Mouse (Mus musculus) hindbrain, postnatal 0 days (tissue): Measurements from ENCODE around the gene Dhcr24. TPM values are rescaled to one million over a fixed set of nuclear protein-coding genes. Genes with fewer than 3 reads are reported as not detected.

Source experiments
- ATAC-seq: fragments of 200-750 bp; cut with Nextera tagmentation; 2 replicates; pipeline ENCODE4 v1.8.0; 2017; ENCODE audit warnings: mild to moderate bottlenecking, moderate TSS enrichment, moderate library complexity
- DNase-seq: peaks from one replicate; pipeline ENCODE4 v3.0.0-alpha.2; 2015; ENCODE audit warnings: low spot score
- H3K27ac ChIP-seq: fragments of 300-500 bp; sonication (generic); 2 replicates; pipeline ENCODE4 v1.5.1; 2014; ENCODE audit warnings: mild to moderate bottlenecking
- H3K27me3 ChIP-seq: fragments of 300-500 bp; sonication (generic); 2 replicates; pipeline ENCODE4 v1.6.1; 2014; ENCODE audit warnings: low read length, mixed read lengths; ENCODE audit not compliant: insufficient read depth
- H3K36me3 ChIP-seq: fragments of 300-500 bp; sonication (generic); 2 replicates; pipeline ENCODE4 v1.6.1; 2014; ENCODE audit warnings: low read length, mixed read lengths; ENCODE audit not compliant: insufficient read depth
- H3K4me1 ChIP-seq: fragments of 300-500 bp; sonication (generic); 2 replicates; pipeline ENCODE4 v1.6.1; 2014; ENCODE audit warnings: antibody characterized with exemption, low read length, mixed read lengths; ENCODE audit not compliant: insufficient read depth
- H3K4me2 ChIP-seq: fragments of 300-500 bp; sonication (generic); 2 replicates; pipeline ENCODE4 v1.6.1; 2014; ENCODE audit warnings: low read depth, mild to moderate bottlenecking, low read length, moderate library complexity, mixed read lengths
- H3K4me3 ChIP-seq: fragments of 300-500 bp; sonication (generic); 2 replicates; pipeline ENCODE4 v1.5.1; 2014; ENCODE audit warnings: low read length
- H3K9ac ChIP-seq: fragments of 300-500 bp; sonication (generic); replicated peaks from 2 replicates; pipeline ENCODE4 v1.6.1; 2014; ENCODE audit warnings: mild to moderate bottlenecking, low read length, moderate library complexity, mixed read lengths
- H3K9me3 ChIP-seq: fragments of 300-500 bp; sonication (generic); 2 replicates; pipeline ENCODE4 v1.6.1; 2016; ENCODE audit warnings: low read length, mixed read lengths
- CTCF ChIP-seq: IDR thresholded peaks from 2 replicates; pipeline ENCODE4 v1.5.1; 2016; ENCODE audit warnings: antibody characterized with exemption, control low read depth, low read depth
- WGBS: fragments of 180-500 bp; shearing (Covaris S2); extraction: QIAGEN DNeasy Blood & Tissue Kit; methylation state at CpG from one replicate; pipeline ENCODE4 v1.1.7; 2014; 5-methylcytosine and 5-hydroxymethylcytosine counted together
- polyA plus RNA-seq: library from polyadenylated mRNA; unstranded; fragments of >200 nt; fragmentation: Nextera tagmentation; extraction: Ambion mirVana; gene quantifications from 2 replicates; pipeline ENCODE4 v1.2.1, GENCODE M21; 2015
- total RNA-seq: library from RNA; depleted of rRNA; stranded (reverse); fragments of >200 nt; gene quantifications from 2 replicates; pipeline ENCODE4 v1.2.3, GENCODE M21; 2014

Dhcr24 gene
- total and polyA plus RNA-seq, 2 experiments from 2014 or later, result 8.7 to 127 TPM

- WGBS, result 90% methylated on average over 4 of the region's 4 CpGs
- Histone ChIP-seq H3K36me3 (no peaks in the 10 kb centered on the region), H3K4me1 (no peaks in the 10 kb centered on the region), H3K9ac (no peak overlapping the region), H3K27me3 (no peaks in the 10 kb centered on the region), H3K27ac (no peak overlapping the region), H3K4me3 (no peak overlapping the region), H3K4me2 (no peak overlapping the region), H3K9me3 (no peaks in the 10 kb centered on the region)
- ATAC-seq (no peak), DNase-seq (no peak)
- TF ChIP-seq CTCF, result no peak
These were observed 36.9 kb downstream of the Dhcr24 start for GRCm38 (mm10) chr4:106597741-106598140.

- Histone ChIP-seq H3K4me2 (no peak overlapping the region), H3K4me3 (no peak overlapping the region), H3K27me3 (no peaks in the 10 kb centered on the region), H3K9ac (no peak overlapping the region), H3K4me1 (no peaks in the 10 kb centered on the region), H3K27ac (no peak overlapping the region), H3K36me3 (no peaks in the 10 kb centered on the region), H3K9me3 (no peaks in the 10 kb centered on the region)
- ATAC-seq (no peak), DNase-seq (no peak)
- 0 out of 2 replicates have a peak, but pooled peaks have one; percentile 8 for TF ChIP-seq CTCF
- 50% methylated on average over 1 of the region's 1 CpGs for WGBS
These were observed 38.6 kb downstream of the Dhcr24 start for GRCm38 (mm10) chr4:106599415-106599814.

GRCm38 (mm10) chr4:106600770-106601169 is 39.9 kb downstream of the Dhcr24 start:
- no peak for TF ChIP-seq CTCF
- no peak overlapping the region for H3K9ac ChIP-seq
- H3K27ac ChIP-seq, result no peak overlapping the region
- ATAC-seq (no peak), DNase-seq (no peak)
- H3K4me1 ChIP-seq, result no peaks in the 10 kb centered on the region
- no peaks in the 10 kb centered on the region for H3K36me3 ChIP-seq
- no peak overlapping the region for H3K4me3 ChIP-seq
- no peaks in the 10 kb centered on the region for H3K9me3 ChIP-seq
- no peaks in the 10 kb centered on the region for H3K27me3 ChIP-seq
- no peak overlapping the region for H3K4me2 ChIP-seq
- 84% methylated on average over 4 of the region's 4 CpGs for WGBS

GRCm38 (mm10) chr4:106606639-106607554 is 46.1 kb downstream of the Dhcr24 start:
- Histone ChIP-seq H3K9ac (0 out of 2 replicates have a peak overlapping the region, but pooled peaks have one; percentile 13), H3K4me1 (0 out of 2 replicates have a peak, but pooled peaks cover 8% of the 10 kb centered on the region), H3K27me3 (no peaks in the 10 kb centered on the region), H3K36me3 (no peaks in the 10 kb centered on the region), H3K4me3 (no peak overlapping the region), H3K9me3 (no peaks in the 10 kb centered on the region), H3K27ac (no peak overlapping the region), H3K4me2 (peak overlapping the region; percentile 37; the same call in 1 of the 2 replicates)
- WGBS, result 38% methylated on average over 18 of the region's 18 CpGs
- peak; percentile 18; the same call in 1 of the 2 replicates for TF ChIP-seq CTCF
- DNase-seq (peak; percentile 67), ATAC-seq (peak; percentile 97)

GRCm38 (mm10) chr4:106607905-106608304 is 47.1 kb downstream of the Dhcr24 start:
- 0 out of 2 replicates have a peak, but pooled peaks cover 8% of the 10 kb centered on the region for H3K4me1 ChIP-seq
- DNase-seq (no peak), ATAC-seq (no peak)
- H3K4me3 ChIP-seq, result no peak overlapping the region
- no peak overlapping the region for H3K9ac ChIP-seq
- 90% methylated on average over 1 of the region's 1 CpGs for WGBS
- no peaks in the 10 kb centered on the region for H3K36me3 ChIP-seq
- H3K27ac ChIP-seq, result no peak overlapping the region
- no peak overlapping the region for H3K4me2 ChIP-seq
- H3K9me3 ChIP-seq, result no peaks in the 10 kb centered on the region
- TF ChIP-seq CTCF, result no peak
- H3K27me3 ChIP-seq, result no peaks in the 10 kb centered on the region

- no peak overlapping the region for H3K4me3 ChIP-seq
- ATAC-seq, result no peak
- TF ChIP-seq CTCF, result no peak
- WGBS, result 87% methylated on average over 8 of the region's 8 CpGs
- H3K27ac ChIP-seq, result no peak overlapping the region
- H3K9ac ChIP-seq, result no peak overlapping the region
- no peak for DNase-seq
- H3K4me2 ChIP-seq, result no peak overlapping the region
- H3K4me1 ChIP-seq, result peaks cover 8% of the 10 kb centered on the region; the same call in 1 of the 2 replicates
- no peaks in the 10 kb centered on the region for H3K9me3 ChIP-seq
- H3K27me3 ChIP-seq, result no peaks in the 10 kb centered on the region
- no peaks in the 10 kb centered on the region for H3K36me3 ChIP-seq
These were observed 52.3 kb downstream of the Dhcr24 start for GRCm38 (mm10) chr4:106613105-106613504.

GRCm38 (mm10) chr4:106613560-106613959 is 52.7 kb downstream of the Dhcr24 start:
- no peak overlapping the region for H3K4me3 ChIP-seq
- no peak overlapping the region for H3K9ac ChIP-seq
- no peaks in the 10 kb centered on the region for H3K36me3 ChIP-seq
- peaks cover 8% of the 10 kb centered on the region; the same call in 1 of the 2 replicates for H3K4me1 ChIP-seq
- TF ChIP-seq CTCF, result no peak
- H3K9me3 ChIP-seq, result no peaks in the 10 kb centered on the region
- no peak for DNase-seq
- H3K27me3 ChIP-seq, result no peaks in the 10 kb centered on the region
- 82% methylated on average over 3 of the region's 3 CpGs for WGBS
- no peak for ATAC-seq
- H3K4me2 ChIP-seq, result no peak overlapping the region
- no peak overlapping the region for H3K27ac ChIP-seq
